Mouse (Mus musculus): ENCODE measurements around the gene Ift172. TPM values are rescaled to one million over a fixed set of nuclear protein-coding genes. Genes with fewer than 3 reads are reported as not detected.

The Ift172 gene
- total and polyA plus RNA-seq, 2 experiments from 2014 or later, result 16.5 to 28.2 TPM

DNA sequence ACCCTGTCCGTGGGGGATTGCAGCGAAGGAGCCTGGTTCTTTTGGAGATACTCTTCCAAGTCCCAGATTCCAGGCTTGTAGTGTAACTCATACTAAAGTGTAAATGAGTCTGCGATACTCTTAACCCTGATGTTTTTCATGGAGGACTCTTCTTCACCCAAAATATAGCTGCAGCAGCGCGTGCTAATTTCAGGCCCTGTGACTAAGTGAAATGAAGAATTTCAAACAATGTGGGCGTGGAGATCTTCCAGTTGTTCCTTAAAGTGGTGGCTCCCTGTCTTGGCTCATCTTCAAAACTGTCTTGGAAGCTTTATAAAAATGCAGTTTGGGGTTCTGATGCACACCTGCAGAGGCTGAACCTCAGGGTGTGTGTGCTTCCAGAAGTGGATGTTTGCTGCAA is 12.2 kb upstream of the Ift172 start:
- H3K27ac ChIP-seq (ENCODE audit: low read depth, low read length), result no peak overlapping the region
- H3K4me2 ChIP-seq (ENCODE audit: low read depth, low read length, poor library complexity, severe bottlenecking), result no peak overlapping the region
- WGBS, result 90% methylated on average over 6 of the region's 6 CpGs
- no peak overlapping the region for H3K4me3 ChIP-seq (ENCODE audit: low read depth, low read length)
- H3K9me3 ChIP-seq (ENCODE audit: low read length), result no peaks in the 10 kb centered on the region
- TF ChIP-seq CTCF (IDR thresholded peaks at IDR 0.05), result no peak
- ATAC-seq (ENCODE audit: low FRiP score), result no peak
- no peak for DNase-seq (ENCODE audit: low spot score)
- no peaks in the 10 kb centered on the region for H3K27me3 ChIP-seq (ENCODE audit: insufficient read depth, low read length)
- no peaks in the 10 kb centered on the region for H3K4me1 ChIP-seq (ENCODE audit: insufficient read depth, low read length)
- no peaks in the 10 kb centered on the region for H3K36me3 ChIP-seq (ENCODE audit: insufficient read depth, low read length)
- H3K9ac ChIP-seq (replicated peaks; ENCODE audit: low read length, poor library complexity, severe bottlenecking), result no peak overlapping the region

GRCm38 (mm10) chr5:31301866-31302265 is 10.9 kb upstream of the Ift172 start:
- TF ChIP-seq CTCF (IDR thresholded peaks at IDR 0.05), result no peak
- H3K4me2 ChIP-seq (ENCODE audit: low read depth, low read length, poor library complexity, severe bottlenecking), result no peak overlapping the region
- H3K36me3 ChIP-seq (ENCODE audit: insufficient read depth, low read length), result no peaks in the 10 kb centered on the region
- H3K9me3 ChIP-seq (ENCODE audit: low read length), result no peaks in the 10 kb centered on the region
- WGBS, result 74% methylated on average over 7 of the region's 8 CpGs
- H3K27ac ChIP-seq (ENCODE audit: low read depth, low read length), result no peak overlapping the region
- H3K27me3 ChIP-seq (ENCODE audit: insufficient read depth, low read length), result no peaks in the 10 kb centered on the region
- no peak overlapping the region for H3K9ac ChIP-seq (replicated peaks; ENCODE audit: low read length, poor library complexity, severe bottlenecking)
- DNase-seq (ENCODE audit: low spot score), result no peak
- H3K4me3 ChIP-seq (ENCODE audit: low read depth, low read length), result no peak overlapping the region
- ATAC-seq (ENCODE audit: low FRiP score), result no peak
- H3K4me1 ChIP-seq (ENCODE audit: insufficient read depth, low read length), result no peaks in the 10 kb centered on the region

DNA sequence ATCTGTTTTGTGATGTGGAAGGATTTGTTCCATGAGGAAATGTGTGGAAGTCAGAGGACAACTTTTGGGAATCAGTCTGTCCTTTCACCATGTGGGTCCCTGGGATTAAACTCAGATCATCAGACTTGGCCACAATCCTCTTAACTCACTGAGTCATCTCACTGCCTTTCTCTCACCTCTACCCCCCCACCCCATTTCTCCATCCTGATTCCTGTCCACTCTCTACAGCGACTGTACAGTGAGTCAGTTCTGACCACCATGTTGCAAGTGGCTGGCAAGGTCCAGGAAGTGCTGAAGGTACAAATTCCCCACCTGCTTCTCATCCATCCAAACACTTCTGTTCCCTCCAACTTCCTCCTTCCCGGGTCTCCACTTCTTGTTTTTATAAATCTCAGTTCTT is 7.6 kb upstream of the Ift172 start:
- no peak for TF ChIP-seq CTCF (IDR thresholded peaks at IDR 0.05)
- ATAC-seq (ENCODE audit: low FRiP score), result no peak
- H3K4me3 ChIP-seq (ENCODE audit: low read depth, low read length), result no peak overlapping the region
- no peaks in the 10 kb centered on the region for H3K9me3 ChIP-seq (ENCODE audit: low read length)
- H3K9ac ChIP-seq (replicated peaks; ENCODE audit: low read length, poor library complexity, severe bottlenecking), result no peak overlapping the region
- no peak for DNase-seq (ENCODE audit: low spot score)
- peaks cover 7% of the 10 kb centered on the region; the same call in 1 of the 2 replicates for H3K4me1 ChIP-seq (ENCODE audit: insufficient read depth, low read length)
- 64% methylated on average over 2 of the region's 2 CpGs for WGBS
- H3K27me3 ChIP-seq (ENCODE audit: insufficient read depth, low read length), result no peaks in the 10 kb centered on the region
- no peaks in the 10 kb centered on the region for H3K36me3 ChIP-seq (ENCODE audit: insufficient read depth, low read length)
- H3K27ac ChIP-seq (ENCODE audit: low read depth, low read length), result no peak overlapping the region
- no peak overlapping the region for H3K4me2 ChIP-seq (ENCODE audit: low read depth, low read length, poor library complexity, severe bottlenecking)

GRCm38 (mm10) chr5:31297981-31298380 is 7.1 kb upstream of the Ift172 start:
- H3K36me3 ChIP-seq (ENCODE audit: insufficient read depth, low read length), result peaks cover 2% of the 10 kb centered on the region; the same call in 1 of the 2 replicates
- H3K4me1 ChIP-seq (ENCODE audit: insufficient read depth, low read length), result peaks cover 7% of the 10 kb centered on the region; the same call in 1 of the 2 replicates
- 76% methylated on average over 3 of the region's 3 CpGs for WGBS
- ATAC-seq (ENCODE audit: low FRiP score) (no peak), DNase-seq (ENCODE audit: low spot score) (no peak)
- no peak overlapping the region for H3K4me2 ChIP-seq (ENCODE audit: low read depth, low read length, poor library complexity, severe bottlenecking)
- no peak overlapping the region for H3K9ac ChIP-seq (replicated peaks; ENCODE audit: low read length, poor library complexity, severe bottlenecking)
- no peak for TF ChIP-seq CTCF (IDR thresholded peaks at IDR 0.05)
- H3K9me3 ChIP-seq (ENCODE audit: low read length), result no peaks in the 10 kb centered on the region
- no peak overlapping the region for H3K27ac ChIP-seq (ENCODE audit: low read depth, low read length)
- no peaks in the 10 kb centered on the region for H3K27me3 ChIP-seq (ENCODE audit: insufficient read depth, low read length)
- no peak overlapping the region for H3K4me3 ChIP-seq (ENCODE audit: low read depth, low read length)

DNA sequence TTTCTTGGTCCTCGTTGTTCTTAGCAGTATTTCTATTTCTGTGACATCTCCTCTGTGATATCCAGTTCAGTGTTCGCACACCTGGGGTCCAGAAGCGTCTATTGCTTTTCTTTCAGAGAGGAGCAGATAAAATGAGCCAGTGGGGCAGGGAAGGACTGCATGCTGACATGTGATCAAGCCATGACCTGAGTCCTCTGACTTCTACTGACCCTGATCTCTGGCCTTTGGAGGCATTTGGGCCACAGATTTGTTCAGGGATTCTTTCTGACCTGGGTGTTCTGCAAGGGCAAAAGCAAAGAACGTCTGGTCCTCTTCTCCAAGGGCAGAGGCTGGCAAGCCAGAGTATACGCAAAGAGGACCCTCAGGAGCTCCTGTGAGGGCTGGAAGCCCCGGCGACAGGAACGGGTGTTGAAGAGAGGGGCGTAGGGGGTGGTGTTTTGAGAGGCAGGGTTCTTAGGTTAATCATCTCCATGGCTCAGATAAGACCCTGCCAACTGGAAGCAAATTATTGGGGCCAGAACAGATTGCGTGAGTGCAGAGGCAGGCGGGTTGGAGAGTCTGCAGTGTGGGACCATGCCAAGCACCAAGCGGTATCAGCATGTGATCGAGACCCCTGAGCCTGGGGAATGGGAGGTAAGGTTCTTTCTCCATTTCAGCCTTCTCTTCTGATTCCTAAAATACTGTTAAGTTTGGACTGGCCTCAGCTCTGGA is 6.3 kb upstream of the Ift172 start, which contains the start of gene Gckr:
TSS of gene Gckr (plus strand) at position 397 of the 711 bp plus-strand sequence.
- 78% methylated on average over 13 of the region's 13 CpGs for WGBS
- Histone ChIP-seq H3K9me3 (ENCODE audit: low read length) (no peaks in the 10 kb centered on the region), H3K36me3 (ENCODE audit: insufficient read depth, low read length) (peaks cover 5% of the 10 kb centered on the region; the same call in 1 of the 2 replicates), H3K4me3 (ENCODE audit: low read depth, low read length) (peak within 1 kb of the TSS; percentile 93), H3K9ac (replicated peaks; ENCODE audit: low read length, poor library complexity, severe bottlenecking) (peak within 1 kb of the TSS; percentile 95; the same call in 1 of the 2 replicates), H3K27me3 (ENCODE audit: insufficient read depth, low read length) (no peaks in the 10 kb centered on the region), H3K27ac (ENCODE audit: low read depth, low read length) (0 out of 2 replicates have a peak within 1 kb of the TSS, but pooled peaks have one; percentile 82), H3K4me2 (ENCODE audit: low read depth, low read length, poor library complexity, severe bottlenecking) (peak within 1 kb of the TSS; percentile 92), H3K4me1 (ENCODE audit: insufficient read depth, low read length) (peaks cover 7% of the 10 kb centered on the region; the same call in 1 of the 2 replicates)
- no peak for TF ChIP-seq CTCF (IDR thresholded peaks at IDR 0.05)
- DNase-seq (ENCODE audit: low spot score) (no peak), ATAC-seq (ENCODE audit: low FRiP score) (no peak)

DNA sequence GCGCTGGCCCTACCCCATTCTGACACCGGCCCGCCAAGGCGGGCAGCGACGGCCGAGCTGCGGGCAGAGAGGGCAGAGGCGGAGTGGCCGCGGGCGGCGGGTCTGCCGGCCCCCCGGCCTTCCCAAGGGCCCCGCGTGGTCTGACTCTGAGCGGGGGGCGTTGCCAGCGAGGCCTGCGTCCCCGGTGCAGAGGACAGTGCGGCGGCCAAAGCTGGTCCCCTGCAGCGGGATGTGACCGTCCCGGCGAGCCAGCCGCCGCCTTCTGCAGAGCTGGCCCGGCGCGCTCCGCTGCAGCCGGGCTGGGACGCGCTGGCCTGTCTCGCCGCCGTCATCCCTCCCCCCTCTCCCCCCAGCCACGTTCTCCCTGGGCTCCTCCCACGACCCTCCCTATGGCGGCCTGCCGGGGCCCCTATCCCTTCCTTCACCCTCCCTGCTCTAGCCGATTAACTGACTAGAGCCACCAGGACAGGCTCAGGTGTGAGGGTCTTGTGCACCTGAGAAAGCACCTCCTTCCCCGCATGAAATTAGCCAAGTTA is 4.8 kb upstream of the Ift172 start, which contains the start of gene Fndc4:
TSS of gene Fndc4 (minus strand) at position 475 of the 536 bp plus-strand sequence.
- H3K4me2 ChIP-seq (ENCODE audit: low read depth, low read length, poor library complexity, severe bottlenecking), result peak within 1 kb of the TSS; percentile 92
- H3K27me3 ChIP-seq (ENCODE audit: insufficient read depth, low read length), result no peaks in the 10 kb centered on the region
- no peak for TF ChIP-seq CTCF (IDR thresholded peaks at IDR 0.05)
- peak within 1 kb of the TSS; percentile 93 for H3K4me3 ChIP-seq (ENCODE audit: low read depth, low read length)
- 0% methylated on average over 38 of the region's 46 CpGs for WGBS
- DNase-seq (ENCODE audit: low spot score), result peak; percentile 78
- peak within 1 kb of the TSS; percentile 82 for H3K27ac ChIP-seq (ENCODE audit: low read depth, low read length)
- peak within 1 kb of the TSS; percentile 95 for H3K9ac ChIP-seq (replicated peaks; ENCODE audit: low read length, poor library complexity, severe bottlenecking)
- no peaks in the 10 kb centered on the region for H3K9me3 ChIP-seq (ENCODE audit: low read length)
- peak; percentile 71 for ATAC-seq (ENCODE audit: low FRiP score)
- peaks cover 11% of the 10 kb centered on the region; the same call in 1 of the 2 replicates for H3K4me1 ChIP-seq (ENCODE audit: insufficient read depth, low read length)
- peaks cover 5% of the 10 kb centered on the region; the same call in 1 of the 2 replicates for H3K36me3 ChIP-seq (ENCODE audit: insufficient read depth, low read length)

Data from midbrain, postnatal 0 days (tissue).